Mouse (Mus musculus) heart, embryonic 12.5 days (tissue): Measurements from ENCODE around the gene 4931409K22Rik. TPM values are rescaled to one million over a fixed set of nuclear protein-coding genes. Genes with fewer than 3 reads are reported as not detected.

ENCODE experiments used
- ATAC-seq: fragments of 200-750 bp; cut with Nextera tagmentation; 2 replicates; pipeline ENCODE4 v1.8.0; 2017; ENCODE audit warnings: moderate TSS enrichment, moderate library complexity; ENCODE audit not compliant: insufficient number of reproducible peaks, low FRiP score
- H3K27ac ChIP-seq: fragments of 300-500 bp; sonication (generic); 2 replicates; pipeline ENCODE4 v1.5.1; 2016; ENCODE audit warnings: mild to moderate bottlenecking, moderate library complexity; ENCODE audit not compliant: poor library complexity, severe bottlenecking
- H3K27me3 ChIP-seq: fragments of 300-500 bp; sonication (generic); replicated peaks from 2 replicates; pipeline ENCODE4 v1.6.1; 2016; ENCODE audit warnings: mild to moderate bottlenecking, moderate library complexity
- H3K36me3 ChIP-seq: fragments of 300-500 bp; sonication (generic); 2 replicates; pipeline ENCODE4 v1.6.1; 2016; ENCODE audit warnings: mild to moderate bottlenecking, moderate library complexity
- H3K4me1 ChIP-seq: fragments of 300-500 bp; sonication (generic); replicated peaks from 2 replicates; pipeline ENCODE4 v1.6.1; 2016; ENCODE audit warnings: mild to moderate bottlenecking
- H3K4me2 ChIP-seq: fragments of 300-500 bp; sonication (generic); 2 replicates; pipeline ENCODE4 v1.6.1; 2016; ENCODE audit warnings: mild to moderate bottlenecking, moderate library complexity
- H3K4me3 ChIP-seq: fragments of 300-500 bp; sonication (generic); 2 replicates; pipeline ENCODE4 v1.5.1; 2016; ENCODE audit warnings: mild to moderate bottlenecking
- H3K9ac ChIP-seq: fragments of 300-500 bp; sonication (generic); 2 replicates; pipeline ENCODE4 v1.6.1; 2016; ENCODE audit warnings: mild to moderate bottlenecking, moderate library complexity
- H3K9me3 ChIP-seq: fragments of 300-500 bp; sonication (generic); replicated peaks from 2 replicates; pipeline ENCODE4 v1.6.1; 2016; ENCODE audit warnings: mild to moderate bottlenecking, moderate library complexity
- WGBS: fragments of 180-500 bp; shearing (Covaris S2); methylation state at CpG from one replicate; pipeline ENCODE4 v1.1.7; 2016; 5-methylcytosine and 5-hydroxymethylcytosine counted together
- polyA plus RNA-seq: library from polyadenylated mRNA; unstranded; fragments of >200 nt; fragmentation: Nextera tagmentation; extraction: Ambion mirVana; gene quantifications from 2 replicates; pipeline ENCODE4 v1.2.1, GENCODE M21; 2016

The 4931409K22Rik gene
- polyA plus RNA-seq, result not detected in 2 replicates

DNA sequence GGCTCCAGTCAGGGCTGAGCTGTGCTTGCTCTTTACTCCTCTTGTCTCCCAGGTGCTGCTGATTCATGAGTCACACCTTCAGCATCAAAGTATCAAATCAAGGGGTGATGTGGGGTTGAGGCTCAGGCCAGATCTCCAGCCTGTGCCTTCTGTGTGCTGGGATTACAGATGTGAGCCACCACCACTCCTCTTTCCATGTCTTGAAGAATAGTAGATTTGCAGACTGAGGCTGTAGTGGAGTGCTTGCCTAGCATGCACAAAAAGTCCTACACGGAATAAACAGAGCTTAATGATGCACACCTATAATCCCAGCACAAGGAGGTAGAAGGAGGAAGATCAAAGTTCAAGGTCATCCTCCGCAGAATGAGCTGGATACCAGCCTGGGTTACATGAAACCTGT is at the start of gene 4931409K22Rik:
4931409K22Rik (minus strand) TSS at position 101 of the 400 bp plus-strand sequence.
- H3K9me3 ChIP-seq, result 0 out of 2 replicates have a peak, but pooled peaks cover 4% of the 10 kb centered on the region
- 59% methylated on average over 2 of the region's 2 CpGs for WGBS
- no peak within 1 kb of the TSS for H3K4me2 ChIP-seq
- ATAC-seq, result no peak
- H3K9ac ChIP-seq, result no peak within 1 kb of the TSS
- H3K4me1 ChIP-seq, result no peaks in the 10 kb centered on the region
- no peak within 1 kb of the TSS for H3K4me3 ChIP-seq
- H3K27me3 ChIP-seq, result peaks cover 15% of the 10 kb centered on the region; the same call in 1 of the 2 replicates
- H3K36me3 ChIP-seq, result no peaks in the 10 kb centered on the region
- no peak within 1 kb of the TSS for H3K27ac ChIP-seq

DNA sequence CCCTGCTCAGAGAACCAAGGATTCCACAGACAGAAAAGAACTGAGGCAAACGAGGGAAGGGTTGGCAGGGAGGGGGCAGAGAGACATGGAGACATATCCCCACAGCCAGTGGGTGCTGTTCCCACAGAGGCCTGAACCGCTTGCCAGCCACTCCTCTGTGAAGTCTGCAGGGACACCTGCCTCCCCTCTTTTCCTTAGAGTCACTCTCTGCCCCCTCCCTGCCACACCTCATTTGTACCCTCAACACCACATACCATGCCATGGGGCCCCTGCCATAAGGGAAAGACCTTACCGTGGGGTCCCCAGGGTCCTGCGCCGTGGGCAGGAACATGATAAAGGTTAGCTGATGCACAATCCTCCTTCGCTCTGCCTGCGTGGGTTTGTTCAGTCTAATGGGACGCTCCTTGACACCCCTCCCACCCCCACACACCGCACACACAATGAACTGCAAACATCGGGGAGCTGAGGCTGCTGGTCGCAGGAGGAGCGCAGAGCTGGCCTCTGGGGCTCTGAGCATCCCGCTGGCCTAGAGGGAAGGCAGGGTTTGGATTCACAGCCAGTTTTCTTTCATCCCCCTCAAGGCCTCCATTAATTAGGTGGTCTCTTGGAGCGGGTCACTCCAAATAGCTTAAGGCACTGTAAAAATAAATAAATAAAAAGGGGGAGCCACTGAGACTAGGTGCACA is 49.5 kb upstream of the 4931409K22Rik start:
- H3K27me3 ChIP-seq, result peaks cover 5% of the 10 kb centered on the region; the same call in 1 of the 2 replicates
- peak overlapping the region; percentile 86 for H3K9ac ChIP-seq
- no peak for ATAC-seq
- H3K9me3 ChIP-seq, result no peaks in the 10 kb centered on the region
- H3K4me3 ChIP-seq, result 0 out of 2 replicates have a peak overlapping the region, but pooled peaks have one; percentile 75
- H3K4me2 ChIP-seq, result peak overlapping the region; percentile 81
- H3K27ac ChIP-seq, result peak overlapping the region; percentile 99; the same call in 1 of the 2 replicates
- no peaks in the 10 kb centered on the region for H3K36me3 ChIP-seq
- 38% methylated on average over 14 of the region's 14 CpGs for WGBS
- H3K4me1 ChIP-seq, result peaks cover 58% of the 10 kb centered on the region

DNA sequence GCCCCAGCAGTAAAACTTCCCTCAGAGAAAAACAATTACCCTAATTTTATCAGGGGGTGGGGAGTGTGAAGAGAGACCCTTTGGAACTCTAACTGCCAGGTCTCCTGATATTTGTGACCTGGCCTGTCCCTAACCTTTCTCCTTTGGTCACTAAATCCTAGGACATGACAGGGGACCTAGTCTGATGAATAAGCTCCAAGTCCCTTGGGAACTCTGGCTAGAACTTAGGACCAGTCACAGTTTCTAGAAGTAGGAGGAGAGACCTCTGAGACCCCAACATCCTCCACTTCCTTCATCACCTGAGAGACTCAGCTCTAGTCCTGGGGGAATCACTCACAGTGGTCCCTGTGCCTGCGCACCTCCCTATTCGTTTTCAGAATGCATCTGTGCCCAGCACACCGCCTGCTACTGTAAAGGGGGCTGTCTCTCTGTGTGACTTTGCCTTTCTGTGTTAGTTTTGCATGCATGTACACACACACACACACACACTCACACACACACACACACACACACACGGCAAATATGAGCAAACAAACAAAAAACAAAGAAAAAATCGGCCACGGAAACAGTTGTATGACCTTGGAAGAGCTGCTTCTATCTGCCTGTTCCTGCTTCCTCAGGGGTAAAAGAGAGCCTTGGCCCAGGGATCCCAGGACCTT is 48.8 kb upstream of the 4931409K22Rik start:
- Histone ChIP-seq H3K9me3 (no peaks in the 10 kb centered on the region), H3K4me2 (peak overlapping the region; percentile 81), H3K4me1 (peaks cover 63% of the 10 kb centered on the region), H3K4me3 (peak overlapping the region; percentile 75), H3K27ac (peak overlapping the region; percentile 99), H3K9ac (peak overlapping the region; percentile 86), H3K36me3 (no peaks in the 10 kb centered on the region), H3K27me3 (peaks cover 5% of the 10 kb centered on the region; the same call in 1 of the 2 replicates)
- 14% methylated on average over 6 of the region's 6 CpGs for WGBS
- ATAC-seq, result no peak

DNA sequence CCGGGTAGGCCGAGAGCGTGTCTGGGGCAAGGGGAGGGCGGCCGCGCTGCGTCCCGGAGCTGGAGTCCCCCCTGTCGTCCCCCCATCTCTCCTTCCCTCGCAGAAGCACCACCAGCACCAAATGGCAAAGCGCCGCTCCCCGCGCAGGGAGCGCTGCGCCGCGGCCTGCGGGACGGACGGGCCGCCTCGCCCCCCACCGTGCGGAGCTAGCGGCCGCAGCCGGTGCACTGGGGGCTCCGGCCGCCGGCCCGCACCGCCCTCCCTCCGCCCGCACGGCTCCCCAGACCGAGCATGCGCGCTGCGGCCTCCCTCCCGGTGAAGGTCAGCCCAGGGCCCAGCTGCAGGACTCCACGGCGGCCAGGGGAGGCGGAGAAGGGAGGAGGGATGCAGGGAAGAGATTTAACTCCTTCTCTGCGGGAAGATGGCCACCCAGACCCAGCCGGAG is 48.1 kb upstream of the 4931409K22Rik start:
- Histone ChIP-seq H3K9ac (peak overlapping the region; percentile 86), H3K27ac (peak overlapping the region; percentile 99), H3K9me3 (no peaks in the 10 kb centered on the region), H3K4me1 (peaks cover 65% of the 10 kb centered on the region), H3K4me2 (peak overlapping the region; percentile 81), H3K27me3 (0 out of 2 replicates have a peak, but pooled peaks cover 5% of the 10 kb centered on the region), H3K4me3 (peak overlapping the region; percentile 75), H3K36me3 (no peaks in the 10 kb centered on the region)
- WGBS, result under 1% methylated on average over 46 of the region's 46 CpGs
- peak; percentile 76 for ATAC-seq

DNA sequence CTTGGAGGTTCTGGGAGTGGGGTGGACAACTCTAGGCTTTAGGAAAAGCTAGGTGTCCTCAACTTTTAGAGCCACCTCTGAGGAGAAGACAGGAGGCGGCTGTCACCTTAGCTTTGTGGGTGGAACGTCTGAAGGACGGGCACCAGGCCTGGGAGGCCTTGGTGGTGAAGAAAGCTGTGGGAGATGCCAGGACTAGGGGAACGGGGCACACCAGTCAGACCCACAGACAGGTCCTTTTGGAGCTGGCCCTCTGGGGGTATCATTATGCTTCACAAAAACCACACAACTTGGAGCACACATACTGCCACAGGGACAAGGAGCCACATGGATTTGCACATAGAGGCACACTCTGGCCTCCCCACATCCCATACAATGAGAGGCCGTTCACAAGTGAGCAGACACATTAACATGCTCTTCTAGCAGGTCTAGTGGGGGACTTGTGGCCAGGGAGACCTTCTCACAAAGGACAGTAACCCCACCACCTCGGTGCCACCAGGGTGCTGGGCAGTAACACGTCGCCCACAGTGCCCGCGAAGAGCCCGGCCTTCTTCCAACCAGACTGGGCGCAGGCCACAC is 47.6 kb upstream of the 4931409K22Rik start:
- Histone ChIP-seq H3K4me3 (peak overlapping the region; percentile 75), H3K36me3 (no peaks in the 10 kb centered on the region), H3K9ac (peak overlapping the region; percentile 86), H3K4me1 (peaks cover 65% of the 10 kb centered on the region), H3K27me3 (0 out of 2 replicates have a peak, but pooled peaks cover 5% of the 10 kb centered on the region), H3K27ac (peak overlapping the region; percentile 99), H3K9me3 (no peaks in the 10 kb centered on the region), H3K4me2 (peak overlapping the region; percentile 81)
- no peak for ATAC-seq
- 14% methylated on average over 12 of the region's 12 CpGs for WGBS

DNA sequence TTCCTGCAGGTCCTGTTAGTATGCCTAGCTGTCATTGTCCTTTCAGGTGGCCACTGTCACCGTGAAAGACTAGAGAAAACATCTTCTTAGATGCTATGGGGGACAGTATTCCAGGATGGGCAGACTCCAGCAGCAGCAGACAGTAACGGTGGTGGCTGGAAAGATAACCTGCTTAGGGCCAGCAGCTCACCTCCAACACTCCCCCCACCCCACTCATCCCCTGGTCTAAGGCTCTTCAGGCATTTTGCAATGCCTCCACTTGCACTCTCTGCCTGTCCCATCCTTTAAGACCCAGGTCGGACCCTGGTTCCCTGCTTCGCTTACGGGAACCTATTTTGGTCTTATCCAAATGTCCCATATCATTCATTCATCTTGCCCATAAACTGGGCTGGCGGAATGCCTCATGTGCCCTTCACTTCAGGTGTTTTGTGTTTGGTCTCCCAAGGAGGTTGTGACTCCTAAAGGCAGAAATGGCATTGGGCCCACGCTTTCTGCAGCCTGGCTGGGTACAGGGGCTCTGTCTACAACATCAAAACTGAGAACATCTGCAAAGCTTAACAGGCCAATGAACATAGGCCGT is 46.9 kb upstream of the 4931409K22Rik start:
- Histone ChIP-seq H3K9ac (peak overlapping the region; percentile 86), H3K27ac (peak overlapping the region; percentile 99), H3K4me1 (peaks cover 65% of the 10 kb centered on the region), H3K27me3 (0 out of 2 replicates have a peak, but pooled peaks cover 5% of the 10 kb centered on the region), H3K36me3 (no peaks in the 10 kb centered on the region), H3K9me3 (no peaks in the 10 kb centered on the region), H3K4me3 (peak overlapping the region; percentile 76; the same call in 1 of the 2 replicates), H3K4me2 (peak overlapping the region; percentile 81)
- 52% methylated on average over 8 of the region's 8 CpGs for WGBS
- ATAC-seq, result no peak

DNA sequence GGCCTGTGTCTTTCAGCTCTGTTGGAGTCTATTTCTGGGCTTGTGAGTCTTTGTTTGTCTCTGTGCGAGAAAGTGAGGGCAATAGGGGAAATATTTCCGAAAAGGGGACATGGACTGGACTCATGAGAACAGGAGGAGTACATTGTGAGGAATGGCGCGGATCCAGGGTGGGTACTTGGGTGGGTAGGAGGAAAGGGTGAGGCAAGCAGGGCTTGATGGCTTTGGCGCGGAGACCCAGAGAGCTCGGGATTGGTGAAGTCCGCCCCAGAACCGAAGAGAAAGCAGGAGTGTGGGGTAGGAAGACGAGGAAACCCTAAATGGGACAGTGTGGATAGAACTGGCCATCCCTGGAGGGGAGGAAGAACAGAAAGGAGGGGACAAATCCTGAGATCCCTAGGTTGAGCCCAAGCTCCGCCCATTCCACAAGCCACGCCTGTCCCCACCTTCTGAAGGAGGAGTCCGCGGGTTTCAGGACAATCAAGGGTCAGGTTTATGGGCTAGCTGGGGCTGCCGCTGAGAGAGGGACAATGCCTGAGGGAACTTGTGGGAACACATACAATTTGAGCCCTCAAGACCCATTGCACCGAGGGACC is 46.2 kb upstream of the 4931409K22Rik start:
- Histone ChIP-seq H3K9me3 (no peaks in the 10 kb centered on the region), H3K36me3 (no peaks in the 10 kb centered on the region), H3K4me2 (peak overlapping the region; percentile 81), H3K4me3 (peak overlapping the region; percentile 76), H3K4me1 (peaks cover 70% of the 10 kb centered on the region), H3K9ac (peak overlapping the region; percentile 92), H3K27me3 (0 out of 2 replicates have a peak, but pooled peaks cover 5% of the 10 kb centered on the region), H3K27ac (peak overlapping the region; percentile 99)
- WGBS, result under 1% methylated on average over 16 of the region's 16 CpGs
- ATAC-seq, result peak; percentile 48; the same call in 1 of the 2 replicates

DNA sequence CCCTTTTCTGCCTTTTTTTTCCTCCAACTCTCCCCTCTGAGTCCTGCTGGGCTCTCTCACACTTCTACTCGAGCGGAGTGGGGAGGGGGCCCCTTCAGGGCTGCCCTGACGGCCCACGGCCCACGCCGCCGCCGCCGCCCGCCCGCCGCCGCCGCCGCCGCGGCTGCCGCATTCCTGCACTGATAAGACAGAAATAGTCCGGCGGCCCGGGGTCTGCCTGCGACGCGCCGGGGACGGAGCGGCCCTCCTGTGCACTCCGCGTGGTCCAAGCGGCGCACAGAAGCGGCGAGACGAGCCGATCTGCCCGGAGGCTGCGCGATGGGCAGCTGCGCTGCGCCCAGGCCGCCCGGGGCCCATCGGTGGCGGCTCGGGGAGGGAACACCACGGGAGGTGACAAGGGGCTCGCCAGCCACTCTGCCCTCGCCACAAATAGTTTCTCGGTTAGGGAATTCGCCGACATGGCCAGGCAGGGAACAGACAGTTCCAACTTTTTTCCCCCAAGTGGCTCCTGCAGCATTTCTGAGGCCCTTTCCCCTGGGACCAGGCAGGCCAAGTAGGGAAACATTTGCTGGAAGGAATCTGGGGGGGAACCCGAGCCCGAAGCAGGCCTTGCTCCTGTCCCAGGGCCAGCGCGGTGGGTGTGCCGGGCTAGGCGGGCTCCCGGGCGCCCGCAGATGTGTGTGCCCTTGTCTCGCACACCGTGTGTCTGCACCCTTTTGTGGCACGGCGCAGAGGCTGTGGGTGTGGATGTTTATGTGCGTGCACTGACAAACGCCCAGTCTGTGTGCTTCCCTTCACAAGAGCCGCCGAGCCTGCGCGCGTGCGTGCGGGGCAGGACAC is 45.5 kb upstream of the 4931409K22Rik start:
- H3K36me3 ChIP-seq, result 0 out of 2 replicates have a peak, but pooled peaks cover under 1% of the 10 kb centered on the region
- peaks cover 73% of the 10 kb centered on the region for H3K4me1 ChIP-seq
- H3K9ac ChIP-seq, result peak overlapping the region; percentile 92
- WGBS, result under 1% methylated on average over 73 of the region's 73 CpGs
- peak overlapping the region; percentile 81 for H3K4me2 ChIP-seq
- peak overlapping the region; percentile 76 for H3K4me3 ChIP-seq
- peak; percentile 63 for ATAC-seq
- H3K9me3 ChIP-seq, result no peaks in the 10 kb centered on the region
- H3K27me3 ChIP-seq, result 0 out of 2 replicates have a peak, but pooled peaks cover 5% of the 10 kb centered on the region
- H3K27ac ChIP-seq, result peak overlapping the region; percentile 99

DNA sequence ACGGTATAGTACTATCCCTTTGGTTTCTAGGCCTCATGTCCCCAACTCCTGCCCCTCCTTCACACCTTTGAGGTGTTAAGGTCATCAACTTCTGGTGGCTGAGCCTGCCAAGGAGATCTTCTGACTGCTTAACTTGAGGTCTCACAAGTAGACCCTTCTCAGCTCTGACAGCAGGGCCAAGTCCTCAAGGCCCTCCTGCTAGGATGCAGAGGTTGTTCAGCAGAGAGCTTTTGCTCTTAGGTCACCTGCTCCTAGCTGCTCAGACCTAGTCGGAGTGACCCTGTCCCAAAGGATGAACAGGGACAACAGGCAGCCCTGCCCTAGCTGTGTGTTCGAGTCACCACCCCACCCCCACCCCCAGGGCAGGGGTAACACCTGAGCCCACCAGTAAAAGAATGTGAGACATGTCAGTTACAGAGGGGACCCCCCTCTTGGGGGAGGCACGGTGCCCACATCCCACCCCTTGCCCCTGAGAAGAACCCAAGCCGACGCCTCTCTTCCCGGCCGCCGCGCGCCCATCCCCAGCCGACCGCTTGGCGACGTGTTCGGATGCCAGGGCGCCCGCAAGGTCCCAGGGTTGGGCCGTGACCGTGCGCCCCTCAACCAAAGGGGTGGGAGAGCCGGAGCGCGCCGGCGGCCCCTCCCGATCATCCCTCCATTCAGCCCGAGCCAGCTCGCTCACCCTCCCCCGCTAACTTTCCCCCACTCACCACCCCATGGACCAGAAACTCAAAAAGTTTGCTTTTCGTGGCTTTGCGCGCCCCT is 44.6 kb upstream of the 4931409K22Rik start:
- peak overlapping the region; percentile 76 for H3K4me3 ChIP-seq
- H3K4me2 ChIP-seq, result peak overlapping the region; percentile 81
- peak overlapping the region; percentile 92 for H3K9ac ChIP-seq
- peak; percentile 10; the same call in 1 of the 2 replicates for ATAC-seq
- peaks cover 6% of the 10 kb centered on the region for H3K36me3 ChIP-seq
- WGBS, result under 1% methylated on average over 30 of the region's 33 CpGs
- H3K27me3 ChIP-seq, result no peaks in the 10 kb centered on the region
- peaks cover 74% of the 10 kb centered on the region for H3K4me1 ChIP-seq
- peak overlapping the region; percentile 99 for H3K27ac ChIP-seq
- no peaks in the 10 kb centered on the region for H3K9me3 ChIP-seq
